Mouse (Mus musculus) midbrain, embryonic 12.5 days (tissue): ENCODE results near the gene Mecr. TPM values are rescaled to one million over a fixed set of nuclear protein-coding genes. Genes with fewer than 3 reads are reported as not detected.

Experiments used
- ATAC-seq: fragments of 200-750 bp; cut with Nextera tagmentation; 2 replicates; pipeline ENCODE4 v1.8.0; 2017; ENCODE audit warnings: low read depth, moderate TSS enrichment, moderate library complexity; ENCODE audit not compliant: low FRiP score
- H3K27ac ChIP-seq: fragments of 300-500 bp; sonication (generic); replicated peaks from 2 replicates; pipeline ENCODE4 v1.5.1; 2016; ENCODE audit warnings: mild to moderate bottlenecking
- H3K27me3 ChIP-seq: fragments of 300-500 bp; sonication (generic); 2 replicates; pipeline ENCODE4 v1.6.1; 2016; ENCODE audit warnings: mild to moderate bottlenecking
- H3K36me3 ChIP-seq: fragments of 300-500 bp; sonication (generic); 2 replicates; pipeline ENCODE4 v1.6.1; 2016
- H3K4me1 ChIP-seq: fragments of 300-500 bp; sonication (generic); 2 replicates; pipeline ENCODE4 v1.6.1; 2016
- H3K4me2 ChIP-seq: fragments of 300-500 bp; sonication (generic); replicated peaks from 2 replicates; pipeline ENCODE4 v1.6.1; 2016; ENCODE audit warnings: mild to moderate bottlenecking, moderate library complexity
- H3K4me3 ChIP-seq: fragments of 300-500 bp; sonication (generic); 2 replicates; pipeline ENCODE4 v1.5.1; 2016; ENCODE audit warnings: mild to moderate bottlenecking
- H3K9ac ChIP-seq: fragments of 300-500 bp; sonication (generic); replicated peaks from 2 replicates; pipeline ENCODE4 v1.6.1; 2016; ENCODE audit warnings: mild to moderate bottlenecking, moderate library complexity
- H3K9me3 ChIP-seq: fragments of 300-500 bp; sonication (generic); 2 replicates; pipeline ENCODE4 v1.6.1; 2016; ENCODE audit warnings: mild to moderate bottlenecking
- WGBS: fragments of 180-500 bp; shearing (Covaris S2); methylation state at CpG from one replicate; pipeline ENCODE4 v1.1.7; 2016; 5-methylcytosine and 5-hydroxymethylcytosine counted together
- polyA plus RNA-seq: library from polyadenylated mRNA; unstranded; fragments of >200 nt; fragmentation: Nextera tagmentation; extraction: Ambion mirVana; gene quantifications from 2 replicates; pipeline ENCODE4 v1.2.1, GENCODE M21; 2016

Gene Mecr
- polyA plus RNA-seq, 1 experiment from 2014 or later: 44.5 TPM

DNA sequence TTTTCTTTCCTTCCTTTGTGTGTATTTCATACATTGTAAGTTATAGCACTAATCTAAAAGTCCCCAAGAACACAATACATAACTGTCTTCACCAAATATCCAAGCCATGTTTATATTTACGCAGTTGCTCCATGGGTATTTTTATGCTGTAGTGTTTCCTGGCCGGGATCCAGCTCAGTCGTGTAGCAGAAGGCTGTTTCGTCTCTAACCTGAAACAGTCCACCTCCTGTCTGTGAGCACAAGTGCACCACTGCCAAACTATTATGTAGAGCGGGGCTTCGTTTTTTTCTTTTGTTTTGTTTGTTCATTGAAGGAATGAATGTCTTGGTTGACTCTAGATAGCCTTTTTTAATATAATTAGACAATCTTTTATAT is 55.9 kb downstream of the Mecr start:
- no peak overlapping the region for H3K27ac ChIP-seq

DNA sequence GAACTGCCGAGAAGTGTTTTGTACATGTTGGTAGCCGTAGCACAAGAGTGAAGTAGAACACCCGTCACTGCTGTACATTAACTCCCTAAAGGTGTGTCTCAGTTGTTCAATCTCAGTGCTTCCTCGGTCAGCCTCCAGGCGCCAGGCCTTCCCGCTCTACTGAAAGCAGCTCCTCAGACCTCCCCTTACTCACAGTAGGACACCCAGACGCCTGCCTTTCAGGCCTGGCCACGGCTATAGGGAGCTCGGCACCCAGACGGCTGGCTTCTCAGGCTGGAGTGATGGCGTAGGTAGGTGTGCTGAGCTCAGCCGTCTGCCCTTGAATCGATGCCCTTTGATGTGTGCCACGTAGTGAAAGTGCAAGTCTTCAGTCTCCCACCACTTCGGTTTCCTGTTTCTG is 57.8 kb downstream of the Mecr start:
- 93% methylated on average over 15 of the region's 15 CpGs for WGBS

More for the DNA sequence above, 55.9 kb downstream of the Mecr start:
- Histone ChIP-seq H3K4me2 (no peak overlapping the region), H3K4me3 (no peak overlapping the region), H3K9me3 (no peaks in the 10 kb centered on the region), H3K36me3 (peaks cover 74% of the 10 kb centered on the region), H3K9ac (no peak overlapping the region), H3K4me1 (no peaks in the 10 kb centered on the region), H3K27me3 (no peaks in the 10 kb centered on the region)
- no peak for ATAC-seq
- 93% methylated on average over 6 of the region's 6 CpGs for WGBS

DNA sequence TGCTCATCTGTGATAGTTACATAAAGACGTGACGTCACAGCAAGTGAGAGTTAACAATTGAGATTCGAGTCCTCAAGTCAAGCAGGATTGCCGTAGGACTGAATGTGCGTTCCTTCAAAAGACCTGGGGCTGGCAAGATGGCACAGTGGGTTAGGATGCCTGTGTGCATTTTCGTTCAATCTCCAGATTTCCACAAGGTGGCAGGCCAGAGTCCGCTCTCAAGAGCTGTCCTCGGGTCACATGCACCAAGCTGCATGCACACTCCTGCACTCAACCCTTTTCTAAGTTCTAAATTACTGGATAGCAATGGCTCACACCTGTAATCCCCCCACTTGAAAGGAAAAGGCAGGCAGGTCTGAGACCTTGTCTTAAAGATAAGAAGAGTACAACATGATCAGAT is 61.2 kb downstream of the Mecr start:
- Histone ChIP-seq H3K27me3 (no peaks in the 10 kb centered on the region), H3K9me3 (no peaks in the 10 kb centered on the region), H3K4me2 (no peak overlapping the region), H3K4me1 (peaks cover under 1% of the 10 kb centered on the region; the same call in 1 of the 2 replicates), H3K9ac (no peak overlapping the region), H3K4me3 (no peak overlapping the region), H3K36me3 (peaks cover 55% of the 10 kb centered on the region), H3K27ac (no peak overlapping the region)
- ATAC-seq: no peak
- WGBS: 59% methylated on average over 8 of the region's 8 CpGs

More for the DNA sequence above, 57.8 kb downstream of the Mecr start:
- peaks cover 80% of the 10 kb centered on the region for H3K36me3 ChIP-seq
- no peaks in the 10 kb centered on the region for H3K4me1 ChIP-seq
- no peaks in the 10 kb centered on the region for H3K9me3 ChIP-seq
- ATAC-seq: no peak
- no peaks in the 10 kb centered on the region for H3K27me3 ChIP-seq
- H3K4me2 ChIP-seq: no peak overlapping the region
- no peak overlapping the region for H3K4me3 ChIP-seq
- H3K9ac ChIP-seq: no peak overlapping the region
- no peak overlapping the region for H3K27ac ChIP-seq

DNA sequence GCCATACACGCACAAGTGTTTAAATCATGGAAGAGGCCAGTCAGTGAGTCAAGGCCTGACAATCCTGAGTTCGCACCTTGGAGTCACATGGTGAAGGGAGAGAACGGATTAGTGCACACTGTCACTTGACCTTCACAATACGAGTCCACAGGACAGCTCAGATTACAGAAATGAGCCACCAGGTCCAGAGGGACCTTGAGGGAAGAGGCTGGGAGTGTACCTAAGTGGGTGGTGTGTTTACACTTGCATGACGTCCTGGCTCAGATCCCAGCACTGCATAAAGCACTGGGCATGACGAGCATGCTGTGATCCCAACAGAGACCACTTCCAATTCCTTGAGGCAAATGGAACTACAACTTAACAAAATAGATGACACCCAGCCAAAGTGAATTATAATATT is 63.2 kb downstream of the Mecr start:
- peaks cover 19% of the 10 kb centered on the region for H3K4me1 ChIP-seq
- H3K9me3 ChIP-seq: no peaks in the 10 kb centered on the region
- no peak overlapping the region for H3K27ac ChIP-seq
- peaks cover 35% of the 10 kb centered on the region for H3K36me3 ChIP-seq
- H3K4me2 ChIP-seq: no peak overlapping the region
- H3K4me3 ChIP-seq: no peak overlapping the region
- H3K27me3 ChIP-seq: peaks cover 2% of the 10 kb centered on the region
- no peak for ATAC-seq
- no peak overlapping the region for H3K9ac ChIP-seq
- 80% methylated on average over 6 of the region's 6 CpGs for WGBS

DNA sequence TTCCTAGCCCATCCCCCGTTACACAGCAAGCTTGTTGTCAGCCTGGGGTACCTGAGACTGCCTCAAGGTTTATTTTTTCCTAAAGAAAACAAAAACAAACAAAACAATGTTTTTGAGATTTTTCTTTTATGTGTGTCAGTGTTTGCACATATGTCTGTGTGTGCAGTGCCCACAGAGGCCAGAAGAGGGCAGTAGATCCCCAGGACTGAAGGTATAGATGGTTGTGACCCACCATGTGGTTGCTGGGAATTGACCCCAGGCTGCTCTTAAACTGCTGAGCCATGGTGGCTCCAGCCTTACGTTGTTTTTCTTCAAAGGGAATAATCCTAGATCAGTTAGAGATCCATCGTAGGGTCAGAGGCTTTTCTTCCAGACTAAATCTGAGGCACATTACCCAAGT is 64.6 kb downstream of the Mecr start:
- Histone ChIP-seq H3K4me1 (peaks cover 19% of the 10 kb centered on the region), H3K36me3 (peaks cover 22% of the 10 kb centered on the region), H3K27me3 (peaks cover 17% of the 10 kb centered on the region), H3K4me2 (no peak overlapping the region), H3K4me3 (no peak overlapping the region), H3K9me3 (no peaks in the 10 kb centered on the region), H3K9ac (no peak overlapping the region), H3K27ac (no peak overlapping the region)
- WGBS: 92% methylated on average over 3 of the region's 3 CpGs
- no peak for ATAC-seq

DNA sequence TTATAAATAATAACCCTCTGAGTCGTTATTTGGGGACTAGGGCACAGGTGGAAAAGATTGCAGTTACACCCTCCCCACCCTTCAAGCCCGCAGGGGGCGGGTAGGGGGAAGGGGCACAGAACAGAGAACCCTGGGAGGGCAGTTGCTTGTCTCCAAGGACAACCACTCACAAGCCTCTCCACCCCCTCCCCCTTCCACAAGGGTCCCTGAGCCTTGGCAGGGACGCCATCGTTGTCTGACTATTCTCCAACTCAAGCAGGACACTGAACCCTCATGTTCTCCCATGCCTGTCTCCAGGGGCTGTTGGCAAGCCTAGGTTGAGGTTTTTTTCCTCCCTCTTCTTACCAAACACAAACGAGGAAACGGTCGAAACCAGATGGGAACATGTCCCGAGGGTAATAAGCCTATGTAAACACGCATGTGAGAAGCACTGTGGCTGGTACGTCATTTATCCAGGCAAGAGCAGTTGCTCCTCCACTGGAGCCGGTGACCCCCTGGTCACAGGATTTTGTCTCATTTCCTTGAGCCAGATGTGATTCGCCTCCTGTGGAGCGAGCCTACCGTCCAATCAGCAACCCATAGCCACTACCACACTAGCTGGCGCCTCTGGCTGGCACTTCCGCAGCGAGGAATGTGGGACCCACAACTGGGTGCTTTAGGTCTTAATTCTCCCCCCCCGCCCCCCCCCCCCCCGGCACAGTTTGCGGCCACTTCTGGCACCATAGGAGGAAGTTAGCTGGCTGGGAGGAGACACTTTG is 67.1 kb downstream of the Mecr start:
- H3K27me3 ChIP-seq: peaks cover 41% of the 10 kb centered on the region
- peak overlapping the region; percentile 56 for H3K27ac ChIP-seq
- H3K4me1 ChIP-seq: peaks cover 33% of the 10 kb centered on the region
- no peak overlapping the region for H3K4me3 ChIP-seq
- no peak overlapping the region for H3K9ac ChIP-seq
- peaks cover 3% of the 10 kb centered on the region; the same call in 1 of the 2 replicates for H3K36me3 ChIP-seq
- no peaks in the 10 kb centered on the region for H3K9me3 ChIP-seq
- H3K4me2 ChIP-seq: peak overlapping the region; percentile 33
- 20% methylated on average over 20 of the region's 21 CpGs for WGBS
- peak; percentile 34; the same call in 1 of the 2 replicates for ATAC-seq

DNA sequence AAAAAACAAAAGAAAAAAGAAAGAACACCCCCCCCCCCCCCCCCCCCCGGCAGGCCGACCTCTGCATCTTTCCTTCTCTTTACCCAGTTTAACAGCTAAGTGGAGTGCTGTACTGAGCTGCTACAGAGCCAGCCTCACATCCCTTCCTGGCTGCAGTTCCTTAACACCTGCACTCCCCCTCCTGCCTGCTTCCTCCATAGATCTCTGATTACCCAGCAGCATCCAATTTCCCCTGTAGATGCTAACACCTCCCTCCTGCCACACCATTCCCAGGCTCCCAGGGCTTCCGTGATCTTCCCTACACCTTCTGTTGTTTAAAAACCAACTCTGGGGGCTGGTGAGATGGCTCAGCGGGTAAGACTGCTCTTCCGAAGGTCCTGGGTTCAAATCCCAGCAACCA is 68.3 kb downstream of the Mecr start:
- H3K36me3 ChIP-seq: no peaks in the 10 kb centered on the region
- H3K4me1 ChIP-seq: peaks cover 41% of the 10 kb centered on the region
- H3K27me3 ChIP-seq: peaks cover 52% of the 10 kb centered on the region
- no peaks in the 10 kb centered on the region for H3K9me3 ChIP-seq
- no peak overlapping the region for H3K9ac ChIP-seq
- no peak overlapping the region for H3K4me2 ChIP-seq
- H3K27ac ChIP-seq: no peak overlapping the region
- no peak overlapping the region for H3K4me3 ChIP-seq
- 49% methylated on average over 4 of the region's 5 CpGs for WGBS
- no peak for ATAC-seq

DNA sequence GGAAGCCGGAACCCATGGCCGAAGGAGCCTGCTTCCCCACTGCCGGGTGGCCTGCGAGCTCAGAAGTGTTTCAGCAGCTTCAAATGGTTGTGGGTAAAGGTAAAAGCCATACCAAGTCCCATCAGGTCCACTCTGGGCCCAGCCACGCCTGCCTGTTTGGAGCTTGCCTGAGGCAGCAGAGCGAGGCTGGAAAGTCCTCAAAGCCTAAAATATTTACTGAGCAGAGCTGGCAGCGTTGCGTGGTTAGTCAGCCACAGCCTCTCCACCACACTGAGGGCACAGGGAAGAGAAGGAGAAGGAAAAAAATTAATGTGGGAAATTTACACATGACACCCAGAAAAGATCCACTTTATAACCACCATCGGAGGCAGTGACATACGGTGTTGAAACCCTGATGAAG is 70.3 kb downstream of the Mecr start:
- Histone ChIP-seq H3K4me1 (peaks cover 42% of the 10 kb centered on the region), H3K27me3 (peaks cover 72% of the 10 kb centered on the region)
- 59% methylated on average over 10 of the region's 10 CpGs for WGBS

DNA sequence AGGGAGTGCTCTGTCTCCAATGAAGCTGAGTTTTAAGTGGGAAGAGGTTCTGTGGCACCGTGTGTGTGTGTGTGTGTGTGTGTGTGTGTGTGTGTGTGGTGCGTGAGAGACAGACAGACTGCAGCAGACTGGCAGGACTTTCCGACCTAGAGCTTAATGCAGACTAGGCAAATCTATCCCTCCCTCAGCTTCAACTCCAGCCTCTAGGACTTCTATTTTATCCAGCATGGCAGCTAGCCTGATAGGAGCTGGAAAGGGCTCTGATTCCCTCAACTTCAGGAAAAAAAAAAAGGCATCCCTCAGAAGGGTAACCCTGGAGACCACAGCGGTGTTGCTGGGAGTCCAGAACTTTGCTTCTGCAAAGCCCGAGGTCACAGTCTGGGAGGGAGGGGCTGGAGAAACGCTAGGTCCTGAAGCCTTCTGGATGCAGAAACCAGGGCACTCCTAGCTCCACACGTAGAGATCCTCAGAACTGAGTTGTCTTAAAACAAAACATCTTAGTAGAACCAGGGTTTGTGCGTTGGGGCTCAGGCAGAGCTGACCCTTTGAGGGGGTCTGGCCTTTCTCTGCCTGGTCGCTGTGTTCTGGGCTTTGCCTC is 70.9 kb downstream of the Mecr start:
- peaks cover 79% of the 10 kb centered on the region for H3K27me3 ChIP-seq
- ATAC-seq: no peak

More for the DNA sequence above, 70.3 kb downstream of the Mecr start:
- no peak overlapping the region for H3K4me3 ChIP-seq
- H3K27ac ChIP-seq: no peak overlapping the region
- H3K36me3 ChIP-seq: no peaks in the 10 kb centered on the region
- H3K9ac ChIP-seq: no peak overlapping the region
- H3K9me3 ChIP-seq: no peaks in the 10 kb centered on the region
- H3K4me2 ChIP-seq: no peak overlapping the region
- no peak for ATAC-seq

DNA sequence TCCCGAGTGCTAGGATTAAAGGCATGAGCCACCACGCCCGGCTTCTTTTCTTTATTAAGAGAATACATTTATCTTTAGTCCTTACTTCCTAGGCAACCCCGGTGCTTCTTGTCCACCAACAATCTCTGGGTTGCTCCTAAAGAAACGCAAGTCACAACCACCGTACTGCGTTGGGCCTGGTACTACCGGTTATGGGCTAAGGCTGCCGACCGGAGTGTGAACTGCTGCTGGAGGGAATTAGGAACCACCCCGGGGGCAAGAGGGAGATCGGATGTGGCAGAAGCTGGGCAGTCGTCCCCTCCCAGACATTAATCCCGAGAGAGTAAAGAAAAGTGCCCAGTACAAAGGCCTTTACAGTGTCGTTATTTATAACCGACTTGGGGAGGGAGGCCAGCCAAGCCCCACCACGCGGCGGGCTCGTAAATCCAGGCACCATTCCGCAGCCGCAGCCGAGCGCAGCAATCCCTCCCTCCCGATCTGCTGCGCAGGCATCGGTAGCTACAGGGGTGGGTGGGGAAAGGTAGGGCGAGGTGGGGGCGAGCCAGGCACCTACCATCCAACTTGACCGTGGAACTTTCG is 71.7 kb downstream of the Mecr start:
- Histone ChIP-seq H3K4me1 (peaks cover 43% of the 10 kb centered on the region), H3K9ac (peak overlapping the region; percentile 34; the same call in 1 of the 2 replicates), H3K9me3 (no peaks in the 10 kb centered on the region), H3K27me3 (peaks cover 87% of the 10 kb centered on the region), H3K27ac (no peak overlapping the region), H3K4me2 (peak overlapping the region; percentile 54), H3K4me3 (peak overlapping the region; percentile 29), H3K36me3 (no peaks in the 10 kb centered on the region)
- no peak for ATAC-seq
- WGBS: 1% methylated on average over 31 of the region's 31 CpGs

More for the DNA sequence above, 70.9 kb downstream of the Mecr start:
- peaks cover 48% of the 10 kb centered on the region for H3K4me1 ChIP-seq
- no peak overlapping the region for H3K4me2 ChIP-seq
- no peak overlapping the region for H3K27ac ChIP-seq
- H3K9me3 ChIP-seq: no peaks in the 10 kb centered on the region
- no peak overlapping the region for H3K4me3 ChIP-seq
- H3K36me3 ChIP-seq: no peaks in the 10 kb centered on the region
- WGBS: 10% methylated on average over 9 of the region's 9 CpGs
- no peak overlapping the region for H3K9ac ChIP-seq

DNA sequence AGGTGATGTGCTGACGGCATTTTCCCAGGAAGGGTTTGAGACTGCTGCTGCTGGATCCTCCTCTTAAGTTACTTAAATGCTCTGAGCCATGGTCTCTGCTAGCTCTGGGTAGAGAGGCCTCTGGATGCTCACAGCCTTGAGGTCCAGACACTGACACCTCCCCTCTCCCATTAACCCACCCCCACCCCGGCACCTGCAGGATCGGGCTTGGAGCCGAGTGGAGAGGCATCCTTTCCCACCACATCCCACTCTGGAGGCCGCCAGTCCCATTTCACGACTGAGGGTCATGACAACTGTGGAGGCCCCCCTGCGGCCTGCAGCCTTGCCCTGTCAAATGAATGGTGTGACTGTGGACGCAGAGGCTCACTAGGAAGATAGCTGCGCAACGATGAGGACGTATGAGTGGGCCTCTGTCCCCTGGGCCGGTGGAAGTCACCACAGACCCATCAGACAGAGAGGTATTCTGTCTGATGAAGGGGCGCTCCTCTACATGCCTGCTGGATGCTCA is 72.6 kb downstream of the Mecr start:
- no peak overlapping the region for H3K4me3 ChIP-seq
- no peak for ATAC-seq

DNA sequence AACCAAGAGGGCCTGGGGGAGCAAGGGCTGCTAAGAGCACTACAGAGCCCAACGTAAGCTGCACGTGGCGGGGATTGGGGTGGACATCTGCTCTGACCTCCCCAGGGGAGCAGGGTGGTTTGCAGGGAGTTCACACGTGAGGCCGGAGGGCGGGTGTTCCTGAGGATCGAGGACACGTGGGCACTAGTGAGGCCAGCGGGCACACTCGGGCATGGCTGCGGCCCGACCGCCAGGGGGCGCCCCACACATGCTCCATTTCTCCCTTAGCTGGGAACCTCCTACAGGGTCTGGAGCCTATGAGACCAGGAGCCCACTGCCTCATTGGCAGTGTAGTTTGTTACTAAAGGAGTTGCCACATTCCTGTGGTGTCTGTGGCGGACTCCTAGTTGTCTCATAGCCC is 73.2 kb downstream of the Mecr start:
- ATAC-seq: no peak

More for the DNA sequence above, 72.6 kb downstream of the Mecr start:
- 22% methylated on average over 13 of the region's 13 CpGs for WGBS
- no peak overlapping the region for H3K9ac ChIP-seq
- H3K27me3 ChIP-seq: peaks cover 96% of the 10 kb centered on the region
- peaks cover 43% of the 10 kb centered on the region for H3K4me1 ChIP-seq
- peak overlapping the region; percentile 54 for H3K4me2 ChIP-seq
- no peak overlapping the region for H3K27ac ChIP-seq
- H3K9me3 ChIP-seq: no peaks in the 10 kb centered on the region
- no peaks in the 10 kb centered on the region for H3K36me3 ChIP-seq

More for the DNA sequence above, 73.2 kb downstream of the Mecr start:
- H3K27me3 ChIP-seq: peaks cover 99% of the 10 kb centered on the region
- no peaks in the 10 kb centered on the region for H3K36me3 ChIP-seq
- WGBS: 5% methylated on average over 15 of the region's 15 CpGs
- H3K9ac ChIP-seq: no peak overlapping the region
- H3K4me1 ChIP-seq: peaks cover 45% of the 10 kb centered on the region
- no peaks in the 10 kb centered on the region for H3K9me3 ChIP-seq
- H3K27ac ChIP-seq: no peak overlapping the region
- no peak overlapping the region for H3K4me2 ChIP-seq
- no peak overlapping the region for H3K4me3 ChIP-seq
